Mouse (Mus musculus): ENCODE data around the gene Zfp462. TPM values are rescaled to one million over a fixed set of nuclear protein-coding genes. Genes with fewer than 3 reads are reported as not detected.

The Zfp462 gene
- total RNA-seq, 2 experiments from 2014 or later: 64.8 to 77.5 TPM

GRCm38 (mm10) chr4:54950136-54950535 is 5.3 kb downstream of the Zfp462 start:
- DNase-seq (ENCODE audit: low spot score in 2 of 2): no peak

- no peak for DNase-seq (ENCODE audit: low spot score in 2 of 2)
Measured at GRCm38 (mm10) chr4:54950866-54951265, 6.0 kb downstream of the Zfp462 start.

GRCm38 (mm10) chr4:54953657-54954395 is 9.0 kb downstream of the Zfp462 start:
- no peak for DNase-seq (ENCODE audit: low spot score in 2 of 2)

- DNase-seq (ENCODE audit: low spot score in 2 of 2): peak in 1 of 2 experiments; percentile 45
Measured at GRCm38 (mm10) chr4:54954455-54954854, 9.6 kb downstream of the Zfp462 start.

GRCm38 (mm10) chr4:54960776-54961175 is 15.9 kb downstream of the Zfp462 start:
- no peak for DNase-seq (ENCODE audit: low spot score in 2 of 2)

- no peak for DNase-seq (ENCODE audit: low spot score in 2 of 2)
Measured at GRCm38 (mm10) chr4:54962141-54962540, 17.3 kb downstream of the Zfp462 start.

- DNase-seq (ENCODE audit: low spot score in 2 of 2): no peak
Measured at GRCm38 (mm10) chr4:54963551-54963950, 18.7 kb downstream of the Zfp462 start.

- no peak for DNase-seq (ENCODE audit: low spot score in 2 of 2)
Measured at GRCm38 (mm10) chr4:54965169-54965695, 20.4 kb downstream of the Zfp462 start.

- peak; percentile 58 to 75 for DNase-seq (ENCODE audit: low spot score in 2 of 2)
Measured at GRCm38 (mm10) chr4:54966161-54966806, 21.4 kb downstream of the Zfp462 start.

- DNase-seq (ENCODE audit: low spot score in 2 of 2): no peak
Measured at GRCm38 (mm10) chr4:54967166-54967565, 22.3 kb downstream of the Zfp462 start.

GRCm38 (mm10) chr4:54967721-54968120 is 22.9 kb downstream of the Zfp462 start:
- no peak for DNase-seq (ENCODE audit: low spot score in 2 of 2)

- no peak for DNase-seq (ENCODE audit: low spot score in 2 of 2)
Measured at GRCm38 (mm10) chr4:54969671-54970295, 24.9 kb downstream of the Zfp462 start.

- DNase-seq (ENCODE audit: low spot score in 2 of 2): no peak
Measured at GRCm38 (mm10) chr4:54971386-54971785, 26.5 kb downstream of the Zfp462 start.

GRCm38 (mm10) chr4:54972096-54972495 is 27.2 kb downstream of the Zfp462 start:
- DNase-seq (ENCODE audit: low spot score in 2 of 2): no peak

GRCm38 (mm10) chr4:54972827-54973560 is 28.1 kb downstream of the Zfp462 start:
- no peak for DNase-seq (ENCODE audit: low spot score in 2 of 2)

- no peak for DNase-seq (ENCODE audit: low spot score in 2 of 2)
Measured at GRCm38 (mm10) chr4:54979771-54980472, 35.1 kb downstream of the Zfp462 start.

- DNase-seq (ENCODE audit: low spot score in 2 of 2): no peak
Measured at GRCm38 (mm10) chr4:54984502-54984901, 39.7 kb downstream of the Zfp462 start.

- DNase-seq (ENCODE audit: low spot score in 2 of 2): no peak
Measured at GRCm38 (mm10) chr4:54986671-54987070, 41.8 kb downstream of the Zfp462 start.

GRCm38 (mm10) chr4:54987256-54987655 is 42.4 kb downstream of the Zfp462 start:
- no peak for DNase-seq (ENCODE audit: low spot score in 2 of 2)

- DNase-seq (ENCODE audit: low spot score in 2 of 2): no peak
Measured at GRCm38 (mm10) chr4:54987926-54988325, 43.1 kb downstream of the Zfp462 start.

GRCm38 (mm10) chr4:54991973-54992372 is 47.1 kb downstream of the Zfp462 start:
- DNase-seq (ENCODE audit: low spot score in 2 of 2): no peak

Measured in layer of hippocampus, adult 18-20 months (tissue).